Mouse (Mus musculus): ENCODE measurements around the gene Etv6. TPM values are rescaled to one million over a fixed set of nuclear protein-coding genes. Genes with fewer than 3 reads are reported as not detected.

Etv6 gene
- total and polyA plus RNA-seq, 3 experiments = 10.4 to 58.9 (median 28.9) TPM

- H3K9me3 ChIP-seq (replicated peaks) = peaks cover 5% of the 10 kb centered on the region
- H3K4me3 ChIP-seq (ENCODE audit: low read depth, low read length) = no peak overlapping the region
- no peak for TF ChIP-seq GATA1 (IDR thresholded peaks at IDR 0.05; ENCODE audit: borderline replicate concordance, low read length)
- no peak for TF ChIP-seq GATA2 (IDR thresholded peaks at IDR 0.05; ENCODE audit: borderline replicate concordance, low read depth, low read length)
- TF ChIP-seq TAL1 (conservative IDR thresholded peaks at IDR 0.05; ENCODE audit: low read depth, low read length) = no peak
- no peak for TF ChIP-seq POLR2AphosphoS5 (IDR thresholded peaks at IDR 0.05; ENCODE audit: insufficient replicate concordance, low read depth, low read length)
- TF ChIP-seq CTCF (IDR thresholded peaks at IDR 0.05; ENCODE audit: low read depth, low read length) = no peak
- H3K36me3 ChIP-seq (replicated peaks) = peaks cover 80% of the 10 kb centered on the region
- no peak for ATAC-seq (ENCODE audit: extremely low read depth, insufficient number of reproducible peaks, low FRiP score, poor library complexity, severe bottlenecking)
- H3K4me1 ChIP-seq (ENCODE audit: insufficient read depth, low read depth, low read length) = peaks cover 19% of the 10 kb centered on the region
- H3K27me3 ChIP-seq (ENCODE audit: insufficient read depth, low read length) = no peaks in the 10 kb centered on the region
- DNase-seq (ENCODE audit: low spot score) = no peak
Measured at GRCm38 (mm10) chr6:134110206-134110605, 74.7 kb downstream of the Etv6 start.

DNA sequence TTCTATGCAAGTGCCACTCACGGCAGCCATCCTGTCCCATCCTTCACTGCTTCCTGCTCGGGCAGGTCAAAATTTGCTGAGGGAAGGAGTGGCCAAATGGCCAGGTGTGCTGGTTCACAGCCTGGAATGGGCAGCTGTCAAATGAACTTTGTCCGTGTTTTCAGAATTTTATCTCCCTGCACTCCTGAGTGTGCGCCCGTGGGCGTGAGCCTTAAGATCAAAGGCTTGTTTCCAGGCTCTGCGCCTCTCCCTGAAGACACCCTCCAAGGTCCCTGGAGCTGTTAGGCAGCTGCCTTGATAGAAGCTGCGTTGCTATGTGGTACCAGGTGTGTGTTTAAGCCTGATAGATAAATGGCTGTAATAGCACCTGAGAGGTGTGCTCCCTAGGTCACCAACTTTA lies 76.1 kb downstream of the Etv6 start:
- H3K36me3 ChIP-seq (replicated peaks) = peaks cover 80% of the 10 kb centered on the region
- TF ChIP-seq POLR2AphosphoS5 (IDR thresholded peaks at IDR 0.05; ENCODE audit: insufficient replicate concordance, low read depth, low read length) (no peak), CTCF (IDR thresholded peaks at IDR 0.05; ENCODE audit: low read depth, low read length) (no peak), GATA2 (IDR thresholded peaks at IDR 0.05; ENCODE audit: borderline replicate concordance, low read depth, low read length) (no peak), GATA1 (IDR thresholded peaks at IDR 0.05; ENCODE audit: borderline replicate concordance, low read length) (no peak), TAL1 (conservative IDR thresholded peaks at IDR 0.05; ENCODE audit: low read depth, low read length) (no peak)
- no peaks in the 10 kb centered on the region for H3K27me3 ChIP-seq (ENCODE audit: insufficient read depth, low read length)
- DNase-seq (ENCODE audit: low spot score) (no peak), ATAC-seq (ENCODE audit: extremely low read depth, insufficient number of reproducible peaks, low FRiP score, poor library complexity, severe bottlenecking) (no peak)
- no peak overlapping the region for H3K4me3 ChIP-seq (ENCODE audit: low read depth, low read length)
- peaks cover 5% of the 10 kb centered on the region for H3K9me3 ChIP-seq (replicated peaks)
- H3K4me1 ChIP-seq (ENCODE audit: insufficient read depth, low read depth, low read length) = peaks cover 29% of the 10 kb centered on the region

- no peak overlapping the region for H3K4me3 ChIP-seq (ENCODE audit: low read depth, low read length)
- peaks cover 39% of the 10 kb centered on the region for H3K4me1 ChIP-seq (ENCODE audit: insufficient read depth, low read depth, low read length)
- no peak for DNase-seq (ENCODE audit: low spot score)
- H3K9me3 ChIP-seq (replicated peaks) = peaks cover 5% of the 10 kb centered on the region
- H3K27me3 ChIP-seq (ENCODE audit: insufficient read depth, low read length) = no peaks in the 10 kb centered on the region
- TF ChIP-seq GATA2 (IDR thresholded peaks at IDR 0.05; ENCODE audit: borderline replicate concordance, low read depth, low read length) (no peak), GATA1 (IDR thresholded peaks at IDR 0.05; ENCODE audit: borderline replicate concordance, low read length) (no peak)
- no peak for ATAC-seq (ENCODE audit: extremely low read depth, insufficient number of reproducible peaks, low FRiP score, poor library complexity, severe bottlenecking)
- peaks cover 76% of the 10 kb centered on the region for H3K36me3 ChIP-seq (replicated peaks)
Measured at GRCm38 (mm10) chr6:134112753-134113152, 77.3 kb downstream of the Etv6 start.

DNA sequence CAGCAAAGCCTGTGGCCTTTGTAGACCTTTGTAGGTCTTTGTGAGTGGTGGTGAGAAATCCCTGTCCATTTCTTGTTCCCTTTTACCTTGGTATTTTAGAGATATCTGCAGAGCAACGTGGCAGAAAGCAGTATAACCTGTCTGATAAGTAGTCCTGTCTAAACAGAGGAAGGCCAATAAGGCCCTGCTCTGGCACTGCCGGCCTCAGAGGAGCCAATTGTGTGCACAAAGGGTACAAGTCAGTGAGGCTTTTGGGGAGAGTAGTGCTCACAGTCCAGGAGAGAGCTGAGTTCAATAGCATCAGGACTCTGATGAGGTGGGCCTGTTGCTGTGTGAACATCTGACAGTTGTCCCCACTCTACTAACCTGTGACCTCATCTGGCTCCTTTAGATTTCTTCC lies 77.7 kb downstream of the Etv6 start:
- peaks cover 43% of the 10 kb centered on the region for H3K4me1 ChIP-seq (ENCODE audit: insufficient read depth, low read depth, low read length)
- peaks cover 72% of the 10 kb centered on the region for H3K36me3 ChIP-seq (replicated peaks)
- no peak for ATAC-seq (ENCODE audit: extremely low read depth, insufficient number of reproducible peaks, low FRiP score, poor library complexity, severe bottlenecking)

DNA sequence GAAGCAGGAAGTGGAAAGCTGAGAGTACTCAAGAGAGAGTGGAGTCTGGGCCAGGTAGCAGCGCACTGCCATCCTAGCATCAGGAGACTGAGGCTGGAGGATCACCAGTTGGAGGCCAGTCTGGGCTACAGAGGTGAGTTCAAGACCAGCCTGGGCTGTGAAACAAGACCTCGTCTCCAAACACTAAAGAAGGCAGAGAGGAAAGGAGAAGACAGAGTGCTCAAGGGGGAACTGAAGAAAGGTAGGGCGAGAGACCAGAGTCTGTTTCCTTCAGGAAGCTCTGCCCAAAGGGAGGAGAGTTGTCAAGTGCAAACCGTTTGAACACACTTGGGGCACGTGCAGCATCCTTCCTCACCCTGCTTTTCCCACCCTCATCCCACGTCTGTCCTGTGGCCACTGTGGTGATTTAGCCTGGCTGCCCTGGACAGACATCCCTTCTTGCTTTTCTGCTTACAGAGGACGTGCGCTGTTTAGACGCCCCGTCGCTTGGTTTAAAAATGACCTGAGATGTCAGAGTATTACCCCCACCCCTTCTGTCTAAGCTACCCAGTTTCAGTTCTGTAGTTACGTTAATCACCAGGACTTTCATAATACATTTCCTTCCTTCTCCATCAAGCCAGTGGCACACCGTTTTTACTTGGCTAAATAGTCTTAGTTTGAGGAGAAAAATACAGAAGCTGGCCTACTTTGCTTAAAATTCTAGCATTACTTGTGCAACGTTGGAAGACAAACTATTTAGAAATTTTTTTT lies 79.9 kb downstream of the Etv6 start:
- Histone ChIP-seq H3K9me3 (replicated peaks) (no peaks in the 10 kb centered on the region), H3K36me3 (replicated peaks) (peaks cover 68% of the 10 kb centered on the region), H3K27me3 (ENCODE audit: insufficient read depth, low read length) (no peaks in the 10 kb centered on the region), H3K4me3 (ENCODE audit: low read depth, low read length) (no peak overlapping the region), H3K4me1 (ENCODE audit: insufficient read depth, low read depth, low read length) (peaks cover 43% of the 10 kb centered on the region)
- DNase-seq (ENCODE audit: low spot score) (no peak), ATAC-seq (ENCODE audit: extremely low read depth, insufficient number of reproducible peaks, low FRiP score, poor library complexity, severe bottlenecking) (no peak)
- TF ChIP-seq CTCF (IDR thresholded peaks at IDR 0.05; ENCODE audit: low read depth, low read length) (no peak), POLR2AphosphoS5 (IDR thresholded peaks at IDR 0.05; ENCODE audit: insufficient replicate concordance, low read depth, low read length) (no peak), TAL1 (conservative IDR thresholded peaks at IDR 0.05; ENCODE audit: low read depth, low read length) (no peak), GATA2 (IDR thresholded peaks at IDR 0.05; ENCODE audit: borderline replicate concordance, low read depth, low read length) (no peak), GATA1 (IDR thresholded peaks at IDR 0.05; ENCODE audit: borderline replicate concordance, low read length) (no peak)

More for the DNA sequence above, 77.7 kb downstream of the Etv6 start:
- Histone ChIP-seq H3K9me3 (replicated peaks) (peaks cover 5% of the 10 kb centered on the region), H3K27me3 (ENCODE audit: insufficient read depth, low read length) (no peaks in the 10 kb centered on the region), H3K4me3 (ENCODE audit: low read depth, low read length) (no peak overlapping the region)
- no peak for DNase-seq (ENCODE audit: low spot score)
- TF ChIP-seq CTCF (IDR thresholded peaks at IDR 0.05; ENCODE audit: low read depth, low read length) = no peak
- TF ChIP-seq GATA1 (IDR thresholded peaks at IDR 0.05; ENCODE audit: borderline replicate concordance, low read length) = no peak
- no peak for TF ChIP-seq GATA2 (IDR thresholded peaks at IDR 0.05; ENCODE audit: borderline replicate concordance, low read depth, low read length)
- no peak for TF ChIP-seq POLR2AphosphoS5 (IDR thresholded peaks at IDR 0.05; ENCODE audit: insufficient replicate concordance, low read depth, low read length)
- no peak for TF ChIP-seq TAL1 (conservative IDR thresholded peaks at IDR 0.05; ENCODE audit: low read depth, low read length)

DNA sequence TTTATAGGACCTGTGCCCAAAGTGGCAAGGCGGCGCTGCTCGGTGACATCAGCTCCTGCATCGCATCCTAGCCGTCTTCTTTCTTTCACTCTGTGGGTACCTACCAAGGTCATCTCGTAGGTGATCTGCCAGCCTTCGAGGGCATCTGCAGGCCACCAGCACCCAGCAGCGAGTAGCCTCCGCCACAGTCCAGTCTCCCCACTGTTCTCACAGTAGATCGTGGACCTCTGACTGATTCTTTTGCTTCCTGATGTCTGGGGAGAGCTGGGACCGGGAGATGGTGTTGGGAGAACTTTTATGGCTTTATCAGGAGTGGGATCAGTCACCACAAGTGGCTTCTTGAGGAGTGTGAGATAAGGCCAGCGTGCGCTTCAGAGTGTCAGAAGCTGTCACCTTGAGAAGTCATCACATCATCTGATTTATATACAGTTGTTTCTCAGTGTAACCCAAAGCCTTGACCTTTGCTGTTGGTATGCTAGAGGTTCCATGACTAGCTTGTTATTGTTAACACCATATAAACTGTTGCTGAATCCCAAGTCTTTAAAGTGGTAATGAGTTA lies 82.0 kb downstream of the Etv6 start:
- H3K4me1 ChIP-seq (ENCODE audit: insufficient read depth, low read depth, low read length) = peaks cover 37% of the 10 kb centered on the region
- peak; percentile 65 for ATAC-seq (ENCODE audit: extremely low read depth, insufficient number of reproducible peaks, low FRiP score, poor library complexity, severe bottlenecking)

More for the DNA sequence above, 82.0 kb downstream of the Etv6 start:
- DNase-seq (ENCODE audit: low spot score) = peak; percentile 36
- Histone ChIP-seq H3K36me3 (replicated peaks) (peaks cover 66% of the 10 kb centered on the region), H3K27me3 (ENCODE audit: insufficient read depth, low read length) (no peaks in the 10 kb centered on the region), H3K4me3 (ENCODE audit: low read depth, low read length) (peak overlapping the region; percentile 57; the same call in 1 of the 2 replicates), H3K9me3 (replicated peaks) (no peaks in the 10 kb centered on the region)
- TF ChIP-seq TAL1 (conservative IDR thresholded peaks at IDR 0.05; ENCODE audit: low read depth, low read length) (no peak), CTCF (IDR thresholded peaks at IDR 0.05; ENCODE audit: low read depth, low read length) (no peak), POLR2AphosphoS5 (IDR thresholded peaks at IDR 0.05; ENCODE audit: insufficient replicate concordance, low read depth, low read length) (no peak), GATA2 (IDR thresholded peaks at IDR 0.05; ENCODE audit: borderline replicate concordance, low read depth, low read length) (no peak), GATA1 (IDR thresholded peaks at IDR 0.05; ENCODE audit: borderline replicate concordance, low read length) (no peak)

Data from G1E (cell line).